Mouse (Mus musculus) limb, embryonic 14.5 days (tissue): ENCODE data around the gene Tango2. TPM values are rescaled to one million over a fixed set of nuclear protein-coding genes. Genes with fewer than 3 reads are reported as not detected.

Experiments used
- ATAC-seq: fragments of 200-750 bp; cut with Nextera tagmentation; 2 replicates; pipeline ENCODE4 v1.8.0; 2017; ENCODE audit warnings: low read depth, moderate number of reproducible peaks, moderate TSS enrichment; ENCODE audit not compliant: low FRiP score
- DNase-seq: peaks from one replicate; pipeline ENCODE4 v3.0.0-alpha.2; 2015; ENCODE audit warnings: low spot score
- H3K27ac ChIP-seq: fragments of 300-500 bp; sonication (generic); replicated peaks from 2 replicates; pipeline ENCODE4 v1.5.1; 2014; ENCODE audit warnings: low read depth, mild to moderate bottlenecking, low read length, moderate library complexity, mixed read lengths
- H3K27me3 ChIP-seq: fragments of 300-500 bp; sonication (generic); 2 replicates; pipeline ENCODE4 v1.6.1; 2014; ENCODE audit warnings: low read length, mixed read lengths; ENCODE audit not compliant: control insufficient read depth, insufficient read depth
- H3K36me3 ChIP-seq: fragments of 300-500 bp; sonication (generic); 2 replicates; pipeline ENCODE4 v1.6.1; 2014; ENCODE audit warnings: mild to moderate bottlenecking, low read length, moderate library complexity, mixed read lengths; ENCODE audit not compliant: control insufficient read depth, insufficient read depth
- H3K4me1 ChIP-seq: fragments of 300-500 bp; sonication (generic); 2 replicates; pipeline ENCODE4 v1.6.1; 2014; ENCODE audit warnings: antibody characterized with exemption, low read length, mixed read lengths; ENCODE audit not compliant: control insufficient read depth, insufficient read depth
- H3K4me2 ChIP-seq: fragments of 300-500 bp; sonication (generic); replicated peaks from 2 replicates; pipeline ENCODE4 v1.6.1; 2014; ENCODE audit warnings: low read depth, mild to moderate bottlenecking, low read length, moderate library complexity; ENCODE audit not compliant: severe bottlenecking
- H3K4me3 ChIP-seq: fragments of 300-500 bp; sonication (generic); replicated peaks from 2 replicates; pipeline ENCODE4 v1.5.1; 2014; ENCODE audit warnings: low read length
- H3K9ac ChIP-seq: fragments of 300-500 bp; sonication (generic); 2 replicates; pipeline ENCODE4 v1.6.1; 2014; ENCODE audit warnings: mild to moderate bottlenecking, low read depth, low read length, moderate library complexity; ENCODE audit not compliant: severe bottlenecking
- H3K9me3 ChIP-seq: fragments of 300-500 bp; sonication (generic); 2 replicates; pipeline ENCODE4 v1.6.1; 2016; ENCODE audit warnings: low read length; ENCODE audit not compliant: control insufficient read depth
- POLR2A ChIP-seq: fragments of 200-500 bp; IDR thresholded peaks from 2 replicates; pipeline ENCODE4 v1.8.0; 2012; ENCODE audit warnings: inconsistent platforms, mild to moderate bottlenecking, moderate library complexity, borderline replicate concordance; ENCODE audit not compliant: insufficient read depth, insufficient read length; ENCODE audit errors: extremely low read depth
- WGBS: fragments of 180-500 bp; shearing (Covaris S2); extraction: QIAGEN DNeasy Blood & Tissue Kit; methylation state at CpG from one replicate; pipeline ENCODE4 v1.1.7; 2014; 5-methylcytosine and 5-hydroxymethylcytosine counted together
- polyA plus RNA-seq, 2 experiments: library from polyadenylated mRNA; depleted of rRNA in 1 of 2; stranded (reverse) in 1 of 2; unstranded in 1 of 2; fragments of >200 nt; fragmentation: Nextera tagmentation in 1 of 2; extraction: Ambion mirVana in 1 of 2; gene quantifications; 2 replicates each; pipeline versions ENCODE4 v1.2.1 to v1.2.3; 2012 to 2014

Tango2 gene
- polyA plus RNA-seq, 2 experiments = 24.0 to 25.2 TPM

GRCm38 (mm10) chr16:18362948-18363347 lies 15.0 kb upstream of the Tango2 start:
- ATAC-seq (no peak), DNase-seq (no peak)
- Histone ChIP-seq H3K36me3 (no peaks in the 10 kb centered on the region), H3K27ac (no peak overlapping the region), H3K4me2 (no peak overlapping the region), H3K4me3 (no peak overlapping the region), H3K27me3 (no peaks in the 10 kb centered on the region), H3K9me3 (no peaks in the 10 kb centered on the region; the same call in 1 of the 2 replicates), H3K9ac (no peak overlapping the region), H3K4me1 (no peaks in the 10 kb centered on the region)
- WGBS = 71% methylated on average over 8 of the region's 8 CpGs
- TF ChIP-seq POLR2A = no peak

GRCm38 (mm10) chr16:18360151-18360805 lies 12.4 kb upstream of the Tango2 start:
- H3K4me2 ChIP-seq = no peak overlapping the region
- H3K27me3 ChIP-seq = no peaks in the 10 kb centered on the region
- no peak for TF ChIP-seq POLR2A
- ATAC-seq = no peak
- H3K4me1 ChIP-seq = no peaks in the 10 kb centered on the region
- no peak overlapping the region for H3K9ac ChIP-seq
- DNase-seq = no peak
- H3K36me3 ChIP-seq = no peaks in the 10 kb centered on the region
- H3K27ac ChIP-seq = no peak overlapping the region
- no peaks in the 10 kb centered on the region; the same call in 1 of the 2 replicates for H3K9me3 ChIP-seq
- WGBS = 69% methylated on average over 6 of the region's 6 CpGs
- no peak overlapping the region for H3K4me3 ChIP-seq

DNA sequence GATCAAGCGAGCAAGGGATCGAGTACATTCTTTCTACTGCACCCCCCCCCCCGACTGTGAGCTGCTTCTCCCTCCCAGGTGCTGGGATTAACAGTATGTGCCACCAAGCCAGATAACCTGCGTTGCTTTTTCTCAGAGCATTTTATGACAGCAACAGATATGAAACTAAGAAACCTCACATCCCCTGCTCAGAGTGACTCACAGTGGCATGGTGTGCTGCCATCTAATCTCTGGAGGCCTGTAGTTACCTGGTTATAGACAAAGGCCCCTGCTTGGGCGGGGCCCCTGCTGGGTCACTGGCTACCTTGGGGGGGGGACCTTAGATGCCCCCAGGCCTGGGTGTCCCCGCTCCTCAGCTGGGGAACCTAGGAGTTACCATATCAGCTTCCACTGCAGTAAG lies 10.1 kb upstream of the Tango2 start:
- WGBS = 86% methylated on average over 6 of the region's 6 CpGs
- Histone ChIP-seq H3K9me3 (no peaks in the 10 kb centered on the region), H3K4me3 (no peak overlapping the region), H3K36me3 (no peaks in the 10 kb centered on the region), H3K4me2 (no peak overlapping the region), H3K27me3 (no peaks in the 10 kb centered on the region), H3K27ac (no peak overlapping the region), H3K9ac (no peak overlapping the region), H3K4me1 (no peaks in the 10 kb centered on the region)
- no peak for ATAC-seq
- no peak for TF ChIP-seq POLR2A
- DNase-seq = no peak

GRCm38 (mm10) chr16:18356961-18357360 lies 9.1 kb upstream of the Tango2 start:
- no peak overlapping the region for H3K27ac ChIP-seq
- DNase-seq (no peak), ATAC-seq (no peak)
- H3K4me2 ChIP-seq = no peak overlapping the region
- no peak overlapping the region for H3K9ac ChIP-seq
- H3K36me3 ChIP-seq = no peaks in the 10 kb centered on the region
- no peaks in the 10 kb centered on the region for H3K4me1 ChIP-seq
- no peak overlapping the region for H3K4me3 ChIP-seq
- H3K27me3 ChIP-seq = no peaks in the 10 kb centered on the region
- no peaks in the 10 kb centered on the region for H3K9me3 ChIP-seq
- 80% methylated on average over 1 of the region's 1 CpGs for WGBS
- TF ChIP-seq POLR2A = no peak

GRCm38 (mm10) chr16:18353106-18353505 lies 5.2 kb upstream of the Tango2 start:
- Histone ChIP-seq H3K27me3 (peaks cover 22% of the 10 kb centered on the region), H3K27ac (no peak overlapping the region), H3K36me3 (no peaks in the 10 kb centered on the region), H3K4me2 (no peak overlapping the region), H3K9me3 (no peaks in the 10 kb centered on the region), H3K4me3 (no peak overlapping the region), H3K4me1 (no peaks in the 10 kb centered on the region), H3K9ac (no peak overlapping the region)
- DNase-seq = no peak
- ATAC-seq = no peak
- TF ChIP-seq POLR2A = no peak
- WGBS = 90% methylated on average over 1 of the region's 1 CpGs
